Mouse (Mus musculus): ENCODE data around the gene 4921507P07Rik.
"Not testable (repeated sequence)": the region's sequence is repeated elsewhere in the genome, so short reads cannot be mapped to it uniquely, and the experiment has no call there.

Gene 4921507P07Rik

GRCm38 (mm10) chr6:50554223-50554622, 42.2 kb downstream of the 4921507P07Rik start:
- not testable (repeated sequence) for DNase-seq

GRCm38 (mm10) chr6:50552881-50553518, 43.4 kb downstream of the 4921507P07Rik start:
- DNase-seq = no peak

- no peak for DNase-seq
Measured at GRCm38 (mm10) chr6:50549791-50550190, 46.6 kb downstream of the 4921507P07Rik start.

GRCm38 (mm10) chr6:50549051-50549450, 47.4 kb downstream of the 4921507P07Rik start:
- no peak for DNase-seq

GRCm38 (mm10) chr6:50545412-50546043, 50.9 kb downstream of the 4921507P07Rik start:
- DNase-seq = peak; percentile 44 to 52

- DNase-seq = no peak
Measured at GRCm38 (mm10) chr6:50542535-50542934, 53.9 kb downstream of the 4921507P07Rik start.

- DNase-seq = no peak
Measured at GRCm38 (mm10) chr6:50539641-50540040, 56.8 kb downstream of the 4921507P07Rik start.

- peak; percentile 71 to 75 for DNase-seq
Measured at GRCm38 (mm10) chr6:50536461-50536892, 60.0 kb downstream of the 4921507P07Rik start.

- DNase-seq = no peak
Measured at GRCm38 (mm10) chr6:50535346-50535745, 61.1 kb downstream of the 4921507P07Rik start.

- DNase-seq = no peak
Measured at GRCm38 (mm10) chr6:50531920-50532319, 64.5 kb downstream of the 4921507P07Rik start.

- DNase-seq = no peak
Measured at GRCm38 (mm10) chr6:50531003-50531402, 65.4 kb downstream of the 4921507P07Rik start.

GRCm38 (mm10) chr6:50529194-50529593, 67.2 kb downstream of the 4921507P07Rik start:
- DNase-seq = no peak

- no peak for DNase-seq
Measured at GRCm38 (mm10) chr6:50527416-50527815, 69.0 kb downstream of the 4921507P07Rik start.

GRCm38 (mm10) chr6:50526597-50527024, 69.8 kb downstream of the 4921507P07Rik start:
- peak; percentile 61 to 63 for DNase-seq

GRCm38 (mm10) chr6:50525846-50526245, 70.6 kb downstream of the 4921507P07Rik start:
- DNase-seq = no peak

- no peak for DNase-seq
Measured at GRCm38 (mm10) chr6:50524261-50524896, 72.1 kb downstream of the 4921507P07Rik start.
